Mouse (Mus musculus): Measurements from ENCODE around the gene Fam13a.

Gene Fam13a

DNA sequence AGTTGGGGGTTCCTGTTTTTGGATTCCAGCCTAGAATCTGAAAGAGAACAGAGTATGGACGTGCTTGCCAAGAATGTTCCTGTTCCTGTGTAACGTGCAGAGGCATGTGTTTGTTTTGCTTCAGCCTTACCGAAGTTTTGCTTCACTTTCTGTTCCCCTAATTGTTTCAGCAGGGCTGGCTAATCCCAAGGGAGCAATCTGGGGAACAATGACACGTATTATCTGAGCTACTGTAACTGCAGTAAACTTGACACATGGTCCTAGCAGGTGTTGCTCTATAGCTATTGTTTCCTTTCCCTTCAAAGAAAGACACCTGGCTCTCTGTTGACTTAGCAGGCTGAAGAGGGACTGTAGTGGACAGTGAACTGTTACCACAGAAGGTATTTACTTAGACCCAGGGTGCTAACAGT lies 25.3 kb downstream of the Fam13a start:
- DNase-seq (ENCODE audit: low spot score): no peak

DNA sequence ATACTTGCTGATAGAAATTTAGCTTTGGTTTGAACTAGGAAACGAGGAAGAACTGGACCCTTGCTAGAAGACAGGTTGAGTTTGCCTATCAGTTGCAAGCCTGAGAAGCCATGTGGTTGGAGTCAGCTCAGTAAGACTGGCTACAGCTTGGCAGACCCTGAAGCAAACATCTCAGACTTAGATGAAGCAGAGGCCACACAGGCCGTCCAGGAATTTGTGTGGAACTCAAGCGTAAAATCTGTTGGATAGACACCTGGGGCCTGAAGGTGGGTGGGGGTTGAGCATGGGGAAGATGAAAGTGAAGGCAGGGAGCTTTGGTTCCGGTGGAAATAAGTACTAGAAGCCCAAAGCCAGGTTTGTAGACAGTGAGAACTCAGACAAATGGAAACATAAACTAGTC lies 25.8 kb downstream of the Fam13a start:
- no peak for DNase-seq (ENCODE audit: low spot score)

DNA sequence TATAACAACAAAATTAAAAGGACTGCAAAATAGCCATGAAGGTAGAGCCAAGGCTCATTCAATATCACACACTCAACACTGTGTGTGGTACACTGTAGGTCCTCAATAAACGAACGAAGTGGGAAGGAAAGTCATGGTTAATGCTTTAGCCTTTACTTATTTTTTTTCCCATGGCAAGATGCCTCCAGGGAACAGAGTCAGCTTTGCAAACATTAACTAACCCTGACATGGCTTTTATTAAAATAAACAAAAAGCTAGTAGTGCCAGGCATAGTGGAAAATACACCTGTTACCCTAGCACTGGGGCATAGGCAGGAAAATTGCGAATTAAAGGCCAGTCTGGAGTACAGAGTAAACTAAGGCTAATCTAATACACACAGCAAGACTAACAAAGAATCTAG lies 35.2 kb downstream of the Fam13a start:
- DNase-seq (ENCODE audit: low spot score): no peak

DNA sequence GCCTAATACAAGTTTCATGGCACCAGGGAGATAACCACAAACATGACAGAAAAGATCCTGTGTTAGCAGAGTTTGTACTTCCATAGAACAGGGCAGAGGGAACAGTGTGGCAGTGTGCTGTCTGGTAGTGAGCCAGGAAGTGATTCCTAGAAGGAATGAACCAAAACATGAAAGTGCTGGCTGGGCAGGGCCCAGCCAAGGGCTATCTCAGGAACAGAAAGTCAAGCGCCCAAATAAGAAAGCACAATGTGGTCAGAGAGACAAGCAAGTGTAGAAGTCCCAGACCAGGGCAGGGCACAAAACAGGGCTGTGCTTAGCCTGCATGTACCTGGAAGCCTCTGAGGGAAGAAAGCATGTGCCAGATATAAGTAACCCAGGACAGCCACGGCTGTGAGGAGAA lies 35.6 kb downstream of the Fam13a start:
- no peak for DNase-seq (ENCODE audit: low spot score)

DNA sequence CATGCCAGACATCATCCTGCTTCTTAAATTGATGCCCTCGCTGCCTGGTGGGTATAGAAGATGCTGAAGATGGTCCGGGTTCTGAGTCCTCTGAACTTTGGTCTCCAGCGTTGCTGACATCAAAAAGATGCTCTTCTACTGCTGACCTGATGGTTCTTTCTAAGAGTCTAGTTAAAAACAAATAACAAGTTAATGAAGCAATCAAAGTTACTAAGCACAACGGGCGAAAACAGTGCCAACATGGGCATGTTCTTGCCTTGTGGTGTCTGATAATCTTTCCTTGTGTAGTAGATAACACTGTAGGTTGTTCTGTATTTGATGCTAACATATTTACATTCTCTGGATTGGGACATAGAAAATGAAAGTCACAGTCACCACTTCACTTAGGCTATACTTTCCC lies 37.2 kb downstream of the Fam13a start:
- no peak for DNase-seq (ENCODE audit: low spot score)

DNA sequence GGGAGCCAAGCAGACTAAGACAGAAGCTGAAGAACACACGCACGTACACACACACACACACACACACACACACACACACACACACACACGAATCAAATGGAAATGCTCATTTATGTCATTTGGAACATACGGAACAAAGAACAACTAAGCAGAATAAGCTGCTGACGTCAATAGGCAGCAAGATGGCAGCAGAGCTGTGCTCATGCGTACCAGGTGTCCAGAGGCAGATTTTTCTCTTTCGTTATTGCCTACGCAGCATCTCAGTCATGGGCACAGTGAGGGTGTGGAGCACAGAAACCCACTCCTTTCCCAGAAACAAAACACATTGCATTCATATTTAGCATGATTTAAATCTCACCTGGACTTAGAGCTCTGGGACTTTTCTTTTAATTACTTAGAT lies 39.2 kb downstream of the Fam13a start:
- no peak for DNase-seq (ENCODE audit: low spot score)

DNA sequence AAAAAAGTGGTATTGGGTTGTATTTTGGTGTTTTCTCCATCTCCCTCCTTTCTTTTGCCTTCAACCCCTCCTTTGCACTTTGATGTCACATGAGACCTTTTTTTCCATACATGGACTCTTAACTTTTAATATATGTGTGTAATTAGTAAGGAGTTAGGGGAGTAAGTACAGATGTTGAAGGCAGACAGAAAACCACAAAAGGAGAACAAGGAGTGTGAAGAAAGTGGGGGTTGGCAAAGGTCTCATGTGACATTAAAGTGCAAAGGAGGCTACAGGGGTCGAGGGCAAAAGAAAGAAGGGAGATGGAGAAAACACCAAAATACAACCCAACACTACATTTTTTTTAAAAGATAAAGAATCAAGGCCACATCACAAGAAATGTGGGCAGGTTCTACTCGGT lies 49.1 kb downstream of the Fam13a start:
- DNase-seq (ENCODE audit: low spot score): no peak

DNA sequence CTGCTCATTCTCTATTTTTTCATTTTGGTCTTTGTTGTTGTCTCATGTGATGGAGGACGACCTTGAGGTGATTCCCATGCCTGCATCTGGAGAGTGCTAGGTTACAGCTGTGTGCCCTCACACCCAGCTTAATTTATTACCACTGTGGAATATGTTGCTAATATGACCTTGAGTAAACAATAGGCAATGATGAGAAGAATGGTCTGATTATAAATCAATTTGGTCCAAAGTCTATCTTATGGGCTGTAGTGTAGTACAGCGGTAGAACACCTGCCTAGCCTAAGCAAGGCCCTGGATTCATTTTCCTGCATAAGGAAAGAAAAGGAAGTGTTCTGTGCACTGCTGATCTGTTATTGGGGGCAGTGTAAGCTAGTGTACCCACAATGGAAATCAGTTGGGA lies 49.9 kb downstream of the Fam13a start:
- DNase-seq (ENCODE audit: low spot score): no peak

DNA sequence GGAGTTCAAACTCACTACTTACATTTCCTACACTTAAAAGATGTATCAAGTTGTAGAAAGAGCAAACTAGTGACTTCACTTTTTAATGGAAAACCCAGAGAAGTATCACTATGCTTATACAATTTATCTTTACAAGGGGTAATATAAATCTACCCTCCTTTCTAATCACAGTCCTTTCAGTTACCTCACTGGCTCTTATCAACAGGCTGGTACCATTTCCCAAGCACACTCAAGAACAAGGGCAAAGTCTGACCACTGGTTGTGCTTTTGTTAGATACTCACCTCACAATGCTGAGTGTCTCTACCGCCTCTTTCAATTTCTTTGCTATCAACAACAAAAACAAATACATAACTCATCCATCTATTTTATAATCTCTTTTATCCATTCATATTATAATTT lies 51.5 kb downstream of the Fam13a start:
- no peak for DNase-seq (ENCODE audit: low spot score)

DNA sequence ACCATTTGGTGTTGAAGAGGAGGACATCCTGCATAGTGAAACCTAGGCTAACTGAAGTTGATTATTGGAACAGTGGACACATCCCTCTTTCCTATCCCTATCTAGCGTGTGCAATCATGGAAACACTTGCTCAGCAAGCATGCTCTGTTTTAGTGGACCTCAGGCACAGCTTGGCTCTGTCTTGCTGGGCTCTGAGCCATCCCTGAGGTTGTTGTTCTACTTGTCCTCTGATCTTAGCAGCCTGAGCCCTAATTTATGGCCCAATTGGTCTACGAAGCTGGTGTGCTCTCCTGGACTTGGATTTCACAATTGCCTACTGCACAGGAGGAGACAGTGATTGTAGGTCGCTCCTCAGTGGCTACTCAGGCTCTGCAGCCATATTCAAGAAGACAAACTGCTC lies 56.1 kb downstream of the Fam13a start:
- no peak for DNase-seq (ENCODE audit: low spot score)

DNA sequence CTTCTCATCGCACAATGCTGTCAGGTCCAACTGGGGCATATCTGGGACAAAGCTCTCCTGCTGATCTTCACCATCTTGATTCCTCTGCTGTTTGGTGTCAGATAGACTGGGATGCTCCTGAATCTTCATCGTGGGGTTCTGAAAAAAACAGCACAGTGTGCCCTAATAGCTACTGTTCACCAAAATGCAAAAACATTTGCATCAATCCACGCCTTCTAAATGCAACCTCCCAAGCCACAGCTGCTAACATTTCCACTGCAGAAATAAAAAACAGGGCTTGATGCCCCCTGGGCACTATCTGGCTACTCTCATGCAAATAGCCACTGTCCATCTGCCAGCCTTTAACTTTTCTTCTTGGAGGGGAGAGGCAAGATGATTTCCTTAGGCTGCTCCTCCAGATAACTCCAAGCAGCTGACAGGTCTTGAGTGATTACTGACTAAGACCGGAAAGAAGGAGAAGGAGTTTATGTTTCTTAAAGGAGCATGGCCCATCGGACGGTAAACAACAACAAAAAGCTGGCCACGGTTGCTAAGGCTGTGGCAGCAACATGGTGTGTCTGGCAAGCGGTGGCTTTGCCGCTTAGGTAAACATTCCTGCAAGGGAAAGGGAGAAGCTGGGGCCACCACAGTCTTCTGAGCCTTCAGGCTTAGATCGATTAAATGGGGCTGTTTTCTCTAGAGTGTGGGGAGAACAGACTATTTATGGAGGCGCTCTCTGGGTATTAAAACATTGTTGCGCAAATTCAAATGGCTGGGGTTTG lies 59.1 kb downstream of the Fam13a start:
- DNase-seq (ENCODE audit: low spot score): no peak

DNA sequence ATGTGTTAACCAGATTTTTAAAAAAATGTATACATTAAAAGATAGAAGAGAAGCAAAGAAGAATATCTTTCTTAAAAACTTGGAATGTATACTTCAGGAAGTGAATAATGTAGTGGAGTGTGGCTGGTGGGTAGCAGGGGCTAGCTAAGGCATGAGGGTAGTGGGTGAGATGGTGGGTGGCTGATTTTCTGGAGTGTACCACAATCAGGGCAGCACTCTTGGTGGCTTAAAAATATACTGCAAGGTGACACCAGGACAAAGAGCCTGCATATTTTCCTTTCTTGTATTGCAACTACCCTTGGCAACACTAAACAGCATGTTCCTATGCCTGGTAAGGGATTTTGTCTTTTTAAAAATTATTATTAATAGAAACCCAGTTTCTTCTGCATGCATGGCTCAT lies 59.8 kb downstream of the Fam13a start:
- DNase-seq (ENCODE audit: low spot score): no peak

DNA sequence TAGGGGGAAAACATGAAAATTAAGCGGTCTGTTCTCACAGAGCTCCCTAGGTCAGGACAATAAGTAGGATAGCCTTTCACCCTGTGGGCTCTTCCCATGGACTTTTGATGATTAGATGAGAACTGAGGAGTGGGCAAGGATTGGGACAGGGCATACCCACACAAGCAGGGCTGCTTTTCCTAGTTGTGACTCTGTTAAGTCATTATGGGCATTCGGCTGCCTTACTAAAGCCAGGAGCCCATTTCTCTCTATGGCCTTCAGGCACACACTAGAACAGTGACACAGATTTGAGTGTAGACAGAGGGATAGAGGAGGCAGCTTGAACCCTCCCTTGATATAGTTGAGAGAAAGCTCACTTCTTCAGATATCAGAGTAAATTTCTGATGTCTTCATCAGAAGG lies 60.3 kb downstream of the Fam13a start:
- DNase-seq (ENCODE audit: low spot score): no peak

DNA sequence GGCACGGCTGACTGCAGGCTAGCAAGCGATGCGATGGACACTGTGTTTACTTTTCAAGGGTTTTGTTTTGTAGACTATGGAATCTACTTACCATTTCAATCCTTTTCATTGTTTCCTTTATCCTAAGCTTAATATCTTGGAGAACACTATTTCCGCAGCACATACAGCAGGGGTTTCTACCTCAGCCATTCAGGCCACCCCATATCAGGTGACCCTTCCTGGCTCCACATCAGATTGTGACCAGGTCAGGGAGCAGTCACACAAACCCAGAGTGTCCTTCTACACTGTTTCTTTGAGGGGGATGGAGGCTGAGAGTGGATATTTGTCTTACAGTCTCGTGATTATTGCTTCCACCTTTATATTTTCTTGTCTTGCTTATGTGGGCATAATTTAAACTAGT lies 61.7 kb downstream of the Fam13a start:
- DNase-seq (ENCODE audit: low spot score): no peak

DNA sequence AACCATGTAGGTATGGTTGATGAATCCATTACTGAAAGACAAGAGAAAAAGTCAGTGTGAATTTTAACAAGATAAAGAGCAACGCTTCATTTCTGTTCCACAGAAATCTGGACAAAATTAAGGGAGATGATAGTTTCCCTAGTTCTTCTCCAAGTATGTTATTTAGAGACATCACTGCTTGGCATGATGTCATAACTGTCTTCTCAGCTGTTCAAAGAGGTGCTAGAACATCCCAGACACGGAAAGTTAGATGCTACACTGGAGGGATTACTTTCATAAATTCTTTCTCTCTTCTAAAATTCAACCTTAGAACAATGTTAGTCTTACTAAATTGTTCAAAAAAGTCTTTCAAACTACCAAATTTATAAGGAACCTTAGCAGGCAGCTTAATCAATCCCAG lies 63.8 kb downstream of the Fam13a start:
- no peak for DNase-seq (ENCODE audit: low spot score)

DNA sequence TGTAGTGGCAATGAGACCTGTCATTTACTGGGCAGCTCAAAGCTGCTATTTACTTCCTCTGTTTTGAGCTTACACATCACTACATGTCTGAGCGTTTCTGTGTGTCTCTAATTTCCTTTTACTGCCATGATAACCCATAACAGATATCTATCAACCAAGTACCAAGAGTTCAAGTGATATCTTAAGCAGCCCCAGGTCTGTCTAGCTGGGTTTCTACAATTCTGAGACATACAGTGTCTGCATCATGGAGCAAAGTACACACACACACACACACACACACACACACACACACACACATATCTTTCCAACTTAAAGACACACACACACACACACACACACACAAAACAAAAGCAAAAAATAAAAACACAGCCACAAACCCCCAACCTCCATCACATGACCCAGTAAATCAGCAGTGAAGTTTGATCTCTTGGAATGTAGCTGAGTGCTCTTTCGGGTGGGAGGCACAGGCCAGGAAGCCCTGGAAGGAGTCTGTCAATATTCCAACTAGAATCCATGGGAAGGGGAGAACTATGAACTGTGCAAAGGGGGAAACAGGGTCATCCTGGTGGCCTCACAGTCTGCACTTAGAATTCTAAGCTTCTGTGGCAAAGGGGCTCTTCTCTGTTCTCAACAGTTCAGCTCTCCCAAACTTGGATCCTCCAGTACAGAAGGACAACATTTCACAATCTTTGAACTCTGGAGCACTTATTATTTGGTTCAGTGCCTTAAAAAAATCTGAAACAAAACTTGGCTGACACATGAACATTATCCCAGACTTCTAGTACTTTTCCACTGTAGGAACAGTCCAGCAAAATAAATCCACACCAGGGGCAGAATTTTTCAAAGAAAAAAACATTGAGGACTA lies 73.0 kb downstream of the Fam13a start:
- no peak for DNase-seq (ENCODE audit: low spot score)

DNA sequence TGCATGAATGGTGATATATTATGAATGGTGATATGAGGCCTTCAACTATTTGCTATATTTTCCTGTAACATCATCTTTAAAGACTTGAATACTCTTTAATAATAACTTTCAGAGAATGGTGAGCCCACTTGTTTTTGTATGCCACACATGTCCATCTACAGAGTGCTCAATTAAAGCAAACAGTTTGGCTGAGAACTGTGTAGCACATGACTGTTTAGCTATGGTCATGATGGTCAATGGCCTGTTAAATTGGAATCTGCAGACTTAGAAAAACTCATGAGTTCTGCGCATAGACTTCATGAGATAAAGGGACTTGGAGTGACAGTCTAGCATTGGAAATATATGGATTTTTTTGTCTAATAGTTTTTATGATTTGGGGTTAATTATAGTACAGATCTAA lies 73.9 kb downstream of the Fam13a start:
- no peak for DNase-seq (ENCODE audit: low spot score)

DNA sequence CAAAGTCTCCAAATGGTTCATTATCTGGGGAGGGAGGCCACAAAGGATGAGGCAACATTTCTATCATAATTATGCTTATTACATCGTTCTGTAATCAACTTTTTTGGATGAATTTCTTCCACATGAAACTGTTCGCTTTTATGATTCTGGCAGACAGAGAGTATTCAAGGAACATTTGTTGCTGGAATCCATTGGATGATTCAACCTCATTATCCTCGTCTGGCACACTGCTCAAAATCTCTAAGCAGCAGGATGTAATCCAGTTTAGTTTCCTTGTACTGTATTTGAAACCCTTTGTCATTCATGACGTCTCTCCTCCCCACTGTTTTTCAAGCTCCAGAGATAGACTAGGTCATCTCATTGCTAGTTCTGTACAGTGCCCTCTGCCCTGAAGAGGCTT lies 77.5 kb downstream of the Fam13a start:
- no peak for DNase-seq (ENCODE audit: low spot score)

DNA sequence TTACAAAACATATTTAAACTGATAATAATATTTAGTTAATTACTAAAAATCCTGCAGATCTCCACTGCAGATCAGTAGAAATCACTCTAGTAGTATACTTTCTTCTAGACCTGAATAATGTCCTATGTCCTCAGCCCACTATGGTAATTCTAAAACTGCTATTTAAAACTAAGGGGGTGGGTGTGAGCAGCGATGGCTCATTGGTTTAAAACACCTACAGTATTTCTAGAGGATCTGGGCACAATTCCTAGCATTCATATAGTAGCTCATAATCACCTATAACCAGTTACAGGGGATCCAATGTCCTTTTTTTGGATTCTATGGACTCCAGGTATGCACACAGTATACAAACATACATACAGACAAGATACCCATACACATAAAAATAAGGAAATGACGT lies 78.1 kb downstream of the Fam13a start:
- DNase-seq (ENCODE audit: low spot score): no peak

DNA sequence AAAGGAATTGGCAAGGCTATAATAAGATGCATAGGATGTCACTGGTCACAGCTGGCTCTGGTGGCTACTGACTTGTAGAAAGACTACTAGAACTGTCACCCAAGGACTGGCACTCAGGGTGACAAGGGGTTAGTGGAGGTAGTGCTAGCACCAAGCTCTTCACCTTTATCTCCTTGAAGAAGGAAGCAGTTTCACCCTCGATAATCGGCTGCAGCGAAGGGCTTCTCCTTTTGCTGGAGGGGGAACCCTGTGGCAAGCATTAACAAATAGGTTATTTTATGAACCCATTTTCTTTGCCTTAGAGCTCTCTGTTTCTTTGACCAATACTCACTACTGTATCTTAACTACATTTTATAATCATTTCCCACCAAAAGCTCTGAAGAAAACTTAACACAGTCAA lies 80.4 kb downstream of the Fam13a start:
- no peak for DNase-seq (ENCODE audit: low spot score)

DNA sequence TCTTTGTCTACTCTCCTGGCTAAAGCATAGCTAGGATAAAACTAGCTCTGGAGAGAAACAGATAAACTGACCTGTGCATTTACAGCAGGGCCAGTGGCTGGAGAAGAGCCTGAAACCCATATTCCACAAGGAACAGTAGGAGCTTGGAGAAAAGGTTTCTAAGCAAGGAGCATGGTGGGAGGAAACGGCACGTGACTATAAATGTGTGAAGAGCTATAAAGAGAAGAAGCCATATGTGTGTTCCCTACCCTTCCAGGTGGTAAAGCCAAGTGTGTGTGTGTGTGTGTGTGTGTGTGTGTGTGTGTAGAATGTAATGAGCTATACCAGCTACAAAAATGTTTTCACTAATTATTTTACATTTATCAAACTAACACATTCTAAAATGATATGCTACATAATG lies 82.1 kb downstream of the Fam13a start:
- DNase-seq (ENCODE audit: low spot score): no peak

DNA sequence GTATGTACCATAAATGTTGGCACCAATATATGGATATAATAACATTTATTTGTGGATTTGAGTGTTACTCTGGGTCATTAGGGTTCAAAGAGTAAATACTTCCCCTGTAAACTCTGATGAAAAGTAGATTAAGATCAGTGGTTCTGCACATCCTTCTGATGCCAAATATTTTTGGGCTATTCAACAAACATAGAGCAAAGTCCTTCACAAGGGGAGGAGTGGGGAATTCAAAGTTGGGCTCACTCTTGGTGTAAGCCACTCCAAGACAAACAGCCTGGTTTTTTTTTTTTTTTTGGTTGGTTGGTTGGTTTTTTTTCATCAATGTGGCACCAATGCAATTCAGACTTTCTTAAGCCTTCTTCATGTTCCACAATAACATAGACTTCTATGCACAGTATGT lies 86.6 kb downstream of the Fam13a start:
- no peak for DNase-seq (ENCODE audit: low spot score)

DNA sequence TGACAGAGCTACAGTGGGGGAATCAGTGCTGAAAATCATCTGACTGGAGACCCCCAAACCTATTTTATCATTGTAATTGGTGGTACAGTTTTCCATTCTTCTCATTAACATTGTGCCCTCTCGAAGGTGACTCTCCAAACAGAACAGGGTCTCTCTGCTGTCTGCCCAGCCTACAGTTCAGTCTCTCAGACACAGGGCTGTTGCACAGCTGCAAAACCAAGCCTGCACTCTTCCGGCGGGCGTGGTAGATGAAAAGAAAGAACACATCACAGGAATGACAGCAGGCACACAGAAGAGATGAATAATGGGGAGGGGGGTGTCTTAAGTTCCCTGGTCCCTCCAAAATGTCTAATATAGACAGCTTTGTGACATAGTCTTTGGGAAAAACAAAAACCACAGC lies 90.2 kb downstream of the Fam13a start:
- no peak for DNase-seq (ENCODE audit: low spot score)

Data from testis, postnatal 10 days (tissue).